27 mouse cellular contexts compared by ENCODE assay signal in genomic region chr4:87075761-87076160, GRCm38 (mm10).
"Had no signal": no experiment of that assay in that cellular context is flagged by ENCODE, and none has a peak within 500 bp of the region (broad histone marks: within the 10 kb centered on the region; RNA-seq: fewer than 3 reads in every experiment).

No protein-coding gene starts in this region.

- DNase-seq: gastrocnemius, adult 2 months; gastrocnemius, postnatal 10 days; gastrocnemius, postnatal 25 days; heart, adult 18-20 months; heart, postnatal 14 days; heart, postnatal 4 days; kidney, adult 18-20 months; kidney, adult 8-10 months; kidney, postnatal 10 days; kidney, postnatal 25 days; kidney, postnatal 4 days; liver; liver, embryonic 13.5 days had no signal

- H3K4me2 ChIP-seq: heart, embryonic 12.5 days; hindbrain, embryonic 12.5 days; hindbrain, embryonic 14.5 days; intestine, embryonic 15.5 days; limb, embryonic 12.5 days; liver, embryonic 11.5 days; liver, embryonic 13.5 days; liver, embryonic 15.5 days had no signal

- H3K4me3 ChIP-seq: gastrocnemius, adult 2 months; heart, embryonic 10.5 days; heart, embryonic 12.5 days; hindbrain, embryonic 10.5 days; hindbrain, embryonic 12.5 days; intestine, embryonic 15.5 days; left cerebral cortex, adult 2 months; limb, embryonic 10.5 days; limb, embryonic 12.5 days; liver, embryonic 13.5 days; liver, embryonic 15.5 days had no signal

- H3K4me1 ChIP-seq: heart, embryonic 10.5 days; hindbrain, embryonic 10.5 days; hindbrain, embryonic 12.5 days; intestine, embryonic 15.5 days; limb, embryonic 10.5 days; limb, embryonic 12.5 days; liver, embryonic 13.5 days; liver, embryonic 15.5 days had no signal

- H3K27ac ChIP-seq: gastrocnemius, adult 2 months; heart, embryonic 10.5 days; hindbrain, embryonic 10.5 days; hindbrain, embryonic 12.5 days; hindbrain, embryonic 14.5 days; intestine, embryonic 15.5 days; left cerebral cortex, adult 2 months; limb, embryonic 10.5 days; limb, embryonic 12.5 days; liver, embryonic 13.5 days; liver, embryonic 15.5 days had no signal

- H3K36me3 ChIP-seq: heart, embryonic 10.5 days; heart, embryonic 12.5 days; hindbrain, embryonic 10.5 days; hindbrain, embryonic 12.5 days; intestine, embryonic 15.5 days; limb, embryonic 10.5 days; limb, embryonic 12.5 days; liver, embryonic 13.5 days; liver, embryonic 15.5 days had no signal

- H3K9ac ChIP-seq: heart, embryonic 12.5 days; hindbrain, embryonic 12.5 days; hindbrain, embryonic 14.5 days; intestine, embryonic 15.5 days; limb, embryonic 12.5 days; liver, embryonic 13.5 days; liver, embryonic 15.5 days had no signal

- ATAC-seq: hindbrain, embryonic 16.5 days; inflammation-experienced regulatory T-cells, adult 6 months; intestine, embryonic 15.5 days; intestine, postnatal 0 days had no signal

- H3K27me3 ChIP-seq: heart, embryonic 12.5 days; hindbrain, embryonic 12.5 days; intestine, embryonic 15.5 days; liver, embryonic 13.5 days; liver, embryonic 15.5 days had no signal

- H3K9me3 ChIP-seq: heart, embryonic 10.5 days; heart, embryonic 12.5 days; hindbrain, embryonic 10.5 days; hindbrain, embryonic 12.5 days; intestine, embryonic 15.5 days; limb, embryonic 10.5 days; limb, embryonic 12.5 days; liver, embryonic 13.5 days; liver, embryonic 15.5 days had no signal
